Mouse (Mus musculus) WW6 (cell line): Measurements from ENCODE around the gene Moap1.

Experiments
- DNase-seq: peaks from one replicate; pipeline ENCODE4 v3.0.0-alpha.2; 2013; ENCODE audit warnings: low read depth, low spot score

The Moap1 gene

DNA sequence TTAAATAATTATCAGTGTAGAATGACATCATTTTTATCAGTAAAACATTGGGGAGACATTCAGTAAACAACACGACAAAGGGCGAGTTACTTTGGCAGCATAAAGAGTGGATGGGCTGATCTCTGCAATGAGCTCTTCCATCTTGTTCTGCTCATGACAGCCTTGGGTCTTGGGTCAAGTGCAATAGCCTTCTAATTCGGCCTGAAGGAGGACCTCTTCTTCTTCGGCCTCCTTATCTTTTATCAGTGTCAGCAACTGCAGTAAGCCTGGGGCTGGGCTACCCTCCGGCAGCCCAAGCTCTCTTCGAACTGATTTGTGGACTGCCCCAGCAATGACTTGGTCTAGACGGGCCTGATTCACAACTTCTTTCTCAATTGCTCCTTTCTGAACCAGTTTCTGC lies 1.4 kb downstream of the Moap1 start:
- DNase-seq = no peak

DNA sequence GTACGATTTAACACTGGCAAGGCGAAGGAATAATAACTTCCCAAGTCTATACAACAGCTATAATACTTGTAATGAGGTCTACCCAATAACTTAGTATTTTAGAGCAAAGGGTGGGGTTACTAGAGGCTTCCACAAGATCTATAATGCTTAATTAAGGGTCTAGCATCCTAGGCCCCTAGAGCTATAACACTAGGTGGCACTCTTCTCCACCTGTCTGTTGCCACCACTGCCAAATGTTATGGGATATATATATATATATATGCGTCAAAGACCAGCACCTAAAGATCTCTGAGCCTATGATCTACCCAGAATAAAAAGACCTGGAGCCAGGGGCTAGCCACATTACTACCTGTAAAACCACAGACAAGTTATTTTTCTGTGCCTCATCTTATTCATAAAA lies 3.2 kb downstream of the Moap1 start:
- no peak for DNase-seq

DNA sequence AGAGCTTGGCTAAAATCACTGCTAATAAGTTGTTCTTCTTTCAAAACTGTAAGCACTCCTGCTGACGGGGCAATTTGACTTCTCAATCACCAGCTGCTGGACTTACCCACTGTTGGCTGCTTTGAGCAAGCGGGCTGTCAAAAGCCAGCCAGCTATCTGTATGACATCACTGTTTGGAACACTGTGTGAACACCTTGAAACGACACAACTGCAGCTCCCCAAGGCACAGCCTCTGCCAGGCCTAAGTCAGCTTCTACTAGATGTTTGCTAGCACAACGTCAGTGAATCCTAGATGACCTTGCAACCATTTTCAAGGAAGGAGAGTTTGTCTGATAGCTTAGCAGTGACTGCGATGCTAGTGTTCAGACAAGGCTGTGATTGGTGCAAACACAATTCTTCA lies 4.4 kb downstream of the Moap1 start:
- no peak for DNase-seq

DNA sequence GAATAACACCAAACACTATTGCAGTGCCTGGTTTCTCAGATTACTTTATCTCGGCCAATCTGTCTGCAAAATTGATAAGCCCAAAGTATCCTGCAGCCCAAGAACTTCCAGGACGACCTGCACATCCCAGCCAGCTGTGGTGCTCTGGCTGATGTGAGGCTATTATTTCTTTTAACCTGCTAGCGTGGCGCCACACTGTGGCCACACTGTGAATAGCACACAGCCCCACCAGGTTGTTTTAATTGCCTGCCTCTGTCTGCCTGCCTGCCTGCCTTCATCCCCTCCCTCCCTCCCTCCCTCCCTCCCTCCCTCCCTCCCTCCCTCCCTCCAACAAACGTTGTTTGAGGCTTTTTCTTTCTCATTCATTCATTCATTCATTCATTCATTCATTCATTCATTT lies 10.1 kb downstream of the Moap1 start:
- DNase-seq = no peak

DNA sequence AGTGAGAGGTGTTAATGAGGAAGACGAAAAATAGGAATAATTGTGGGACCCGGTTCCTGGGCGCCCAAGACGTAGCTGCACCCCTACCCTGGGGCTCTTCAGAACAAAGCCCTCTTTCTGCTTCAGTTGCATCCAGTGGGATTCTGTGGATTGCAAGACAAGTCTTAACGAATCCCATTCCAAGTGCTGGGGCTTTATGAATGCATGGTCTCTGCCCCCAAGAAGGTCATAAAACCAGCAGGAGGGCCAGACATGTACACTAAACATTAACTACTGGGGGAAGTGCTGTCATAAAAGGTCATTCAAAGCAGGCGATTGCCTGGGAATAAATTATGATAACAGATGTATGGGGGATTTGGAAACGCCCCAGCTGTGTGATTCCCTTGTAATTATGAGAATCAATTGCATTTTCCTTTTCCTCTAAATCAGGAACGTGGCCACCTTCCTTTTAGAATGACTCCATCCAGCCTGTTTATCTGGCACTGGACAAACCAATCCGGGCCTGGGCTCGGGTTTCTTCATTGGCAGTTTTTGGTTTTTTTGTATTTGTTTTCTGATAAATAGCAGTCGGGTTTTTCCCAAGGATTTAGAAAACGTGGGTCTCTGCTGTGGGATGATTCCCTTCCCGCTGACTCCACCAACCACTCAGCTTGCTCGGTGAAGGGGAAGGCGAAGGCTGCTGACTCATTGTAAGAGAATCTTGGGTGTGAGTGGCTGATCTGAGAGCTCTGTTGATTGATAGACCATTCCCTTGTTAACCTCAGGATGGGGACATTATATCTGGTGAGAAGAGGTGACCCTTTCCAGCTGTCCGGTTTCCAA lies 12.5 kb downstream of the Moap1 start:
- DNase-seq = no peak

GRCm38 (mm10) chr12:102729855-102730797 lies 13.3 kb downstream of the Moap1 start:
- peak; percentile 96 for DNase-seq

GRCm38 (mm10) chr12:102725761-102726175 lies 17.7 kb downstream of the Moap1 start:
- DNase-seq = no peak

GRCm38 (mm10) chr12:102725146-102725545 lies 18.3 kb downstream of the Moap1 start:
- DNase-seq = no peak

GRCm38 (mm10) chr12:102723861-102724260 lies 19.6 kb downstream of the Moap1 start:
- DNase-seq = no peak

DNA sequence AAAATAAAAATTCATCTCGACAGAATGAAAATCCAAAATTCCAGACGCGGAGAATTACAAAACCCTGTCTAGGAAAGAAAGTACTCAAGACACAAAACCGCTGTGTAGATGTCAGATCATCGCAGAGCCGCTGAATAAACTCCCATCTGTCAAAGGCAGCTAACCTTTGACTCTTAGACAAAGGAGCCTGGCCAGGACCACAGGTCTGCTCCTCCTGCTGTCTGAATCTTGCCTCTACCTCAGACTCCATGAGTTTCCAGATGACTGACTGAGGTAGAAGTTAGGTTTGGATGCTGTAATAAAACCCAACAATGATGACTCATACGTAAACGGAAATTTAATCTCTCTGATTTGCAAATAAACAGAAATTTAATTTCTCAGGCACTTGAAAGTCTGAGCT lies 20.5 kb downstream of the Moap1 start:
- DNase-seq = no peak

GRCm38 (mm10) chr12:102722451-102722850 lies 21.0 kb downstream of the Moap1 start:
- no peak for DNase-seq

- DNase-seq = no peak
Measured at GRCm38 (mm10) chr12:102719552-102720315, 23.7 kb downstream of the Moap1 start.

DNA sequence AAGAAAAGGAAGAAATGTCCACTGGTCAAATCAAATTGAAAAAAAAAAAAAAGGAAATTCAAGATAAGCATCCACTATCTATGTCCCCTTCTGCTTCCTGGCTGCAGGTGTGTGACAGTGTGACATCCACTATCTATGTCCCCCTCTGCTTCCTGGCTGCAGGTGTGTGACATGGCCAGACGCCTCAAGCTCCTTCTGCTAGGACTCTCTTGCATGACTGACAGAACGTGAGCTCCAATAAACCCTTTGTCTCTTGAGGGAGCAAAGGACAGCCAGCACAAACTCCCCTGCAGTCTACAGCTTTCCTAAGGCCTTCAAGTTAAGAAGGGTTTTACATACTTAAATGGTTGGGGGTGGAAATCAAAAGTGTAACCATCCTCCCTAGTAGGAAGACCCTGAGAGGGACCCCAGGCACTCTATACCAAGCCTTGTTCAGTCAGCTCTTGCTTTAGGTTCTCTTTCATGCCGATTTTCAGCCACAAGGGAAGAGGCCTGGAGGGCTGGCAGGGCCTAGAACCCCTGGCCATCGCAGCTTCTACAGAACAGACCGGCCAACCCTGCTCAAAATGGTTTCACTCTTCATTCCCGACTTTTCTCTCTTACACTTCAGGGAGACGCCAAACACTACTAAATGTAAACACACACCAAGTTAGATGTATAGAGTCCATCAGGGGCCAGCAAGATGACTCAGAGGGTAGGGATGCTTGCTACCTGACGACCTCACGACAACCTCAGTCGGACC lies 28.6 kb downstream of the Moap1 start:
- no peak for DNase-seq

GRCm38 (mm10) chr12:102714116-102714515 lies 29.3 kb downstream of the Moap1 start:
- DNase-seq = no peak

DNA sequence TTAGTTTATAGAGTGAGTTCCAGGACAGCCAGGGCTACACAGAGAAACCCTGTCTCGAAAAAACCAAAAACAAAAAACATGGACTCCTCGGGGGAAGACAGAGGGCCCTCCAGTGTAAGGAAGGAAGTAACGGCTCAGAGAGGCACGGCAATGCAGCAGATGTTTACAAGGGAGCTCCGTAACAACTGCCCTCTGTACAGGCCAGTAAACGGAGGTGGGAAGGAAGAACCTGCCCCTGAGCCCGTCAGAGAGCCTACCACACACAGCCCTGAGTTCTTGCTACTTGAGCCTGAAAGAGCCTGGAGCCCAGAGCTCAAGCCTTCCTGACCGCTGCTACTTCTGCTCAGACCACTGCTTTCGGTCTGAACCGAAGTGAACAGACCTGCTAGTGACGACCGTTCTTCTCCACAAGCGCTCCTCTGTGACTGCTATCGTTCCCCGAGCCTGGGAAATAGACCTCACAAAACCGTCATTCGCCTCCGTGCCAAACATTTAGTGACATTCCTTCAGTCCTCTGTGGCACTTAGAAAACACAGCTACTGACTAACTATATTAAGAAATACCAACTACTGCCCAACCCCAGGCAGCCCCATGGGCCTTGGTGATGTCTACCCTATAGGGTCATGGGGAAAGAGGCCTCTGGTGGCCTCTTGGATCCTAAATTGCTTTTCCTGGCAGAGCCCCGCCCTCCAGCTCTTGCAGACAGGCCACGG lies 30.2 kb downstream of the Moap1 start:
- DNase-seq = no peak

GRCm38 (mm10) chr12:102710851-102711375 lies 32.5 kb downstream of the Moap1 start:
- no peak for DNase-seq

GRCm38 (mm10) chr12:102709896-102710295 lies 33.6 kb downstream of the Moap1 start:
- no peak for DNase-seq

DNA sequence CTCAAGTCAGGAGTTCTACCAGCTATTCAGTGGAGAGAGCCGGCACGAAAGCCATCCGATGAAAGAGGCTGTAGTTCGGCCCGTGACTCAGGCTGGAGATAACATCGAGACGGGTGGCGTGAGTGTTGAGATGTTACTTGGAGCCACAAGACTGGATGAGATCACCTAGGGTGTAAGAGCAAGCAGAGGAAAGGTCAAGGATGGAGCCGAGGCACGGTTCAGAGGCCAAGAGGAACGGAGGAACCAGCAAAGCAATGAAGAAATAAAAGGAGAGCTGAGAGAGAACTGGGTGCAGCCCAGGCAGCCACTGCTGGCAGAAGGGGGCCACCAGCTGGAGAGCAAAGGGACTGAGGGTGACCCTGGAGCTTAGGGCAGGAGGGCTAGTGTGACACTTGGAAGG lies 35.2 kb downstream of the Moap1 start:
- DNase-seq = no peak

DNA sequence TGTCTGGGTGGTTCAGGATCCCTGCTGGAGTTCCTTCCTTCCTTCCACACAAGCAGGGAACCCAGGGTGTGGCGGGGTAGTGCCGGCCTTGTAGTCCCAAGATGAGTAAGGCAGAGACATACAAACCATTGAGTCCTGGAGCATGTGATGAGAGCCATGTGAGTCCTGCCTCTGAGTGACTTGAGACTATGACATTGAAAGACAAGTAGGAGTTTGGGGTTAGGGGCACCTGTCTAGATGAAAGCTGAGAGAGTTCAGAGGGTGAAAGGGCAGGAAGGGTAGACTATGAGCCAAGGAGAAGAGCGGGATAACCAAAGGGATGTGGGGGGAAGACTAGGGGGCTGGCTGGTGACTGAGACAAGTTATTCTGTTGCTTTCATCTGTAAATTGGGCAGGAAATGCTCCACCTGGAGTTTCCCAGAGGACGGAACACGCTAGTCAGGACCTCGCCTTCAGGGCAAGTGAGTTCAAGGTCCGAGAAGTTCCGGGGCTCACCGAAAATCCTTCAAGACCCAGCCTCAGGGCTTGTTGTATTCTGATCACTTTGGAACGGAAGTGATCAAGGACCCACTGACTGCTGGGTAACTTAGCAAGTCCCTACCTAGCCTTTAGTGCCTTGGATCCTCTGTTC lies 36.5 kb downstream of the Moap1 start:
- no peak for DNase-seq
